Mouse (Mus musculus): ENCODE measurements around the gene Simc1.

The Simc1 gene

GRCm38 (mm10) chr13:54527140-54527539 lies 23.6 kb downstream of the Simc1 start:
- ATAC-seq (ENCODE audit: insufficient number of reproducible peaks, low FRiP score, low TSS enrichment), result no peak

- no peak for ATAC-seq (ENCODE audit: insufficient number of reproducible peaks, low FRiP score, low TSS enrichment)
These were observed 28.6 kb downstream of the Simc1 start for GRCm38 (mm10) chr13:54532134-54532533.

GRCm38 (mm10) chr13:54548036-54548435 lies 44.5 kb downstream of the Simc1 start:
- no peak for ATAC-seq (ENCODE audit: insufficient number of reproducible peaks, low FRiP score, low TSS enrichment)

- ATAC-seq (ENCODE audit: insufficient number of reproducible peaks, low FRiP score, low TSS enrichment), result no peak; the same call in 1 of the 2 replicates
These were observed 52.6 kb downstream of the Simc1 start for GRCm38 (mm10) chr13:54556176-54556575.

- peak; percentile 87 for ATAC-seq (ENCODE audit: insufficient number of reproducible peaks, low FRiP score, low TSS enrichment)
These were observed 53.2 kb downstream of the Simc1 start for GRCm38 (mm10) chr13:54556796-54557195.

- no peak for ATAC-seq (ENCODE audit: insufficient number of reproducible peaks, low FRiP score, low TSS enrichment)
These were observed 54.1 kb downstream of the Simc1 start for GRCm38 (mm10) chr13:54557652-54558051.

GRCm38 (mm10) chr13:54559656-54560055 lies 56.1 kb downstream of the Simc1 start:
- ATAC-seq (ENCODE audit: insufficient number of reproducible peaks, low FRiP score, low TSS enrichment), result no peak

- ATAC-seq (ENCODE audit: insufficient number of reproducible peaks, low FRiP score, low TSS enrichment), result no peak
These were observed 57.0 kb downstream of the Simc1 start for GRCm38 (mm10) chr13:54560608-54561007.

GRCm38 (mm10) chr13:54562562-54562961 lies 59.0 kb downstream of the Simc1 start:
- no peak for ATAC-seq (ENCODE audit: insufficient number of reproducible peaks, low FRiP score, low TSS enrichment)

- peak; percentile 5; the same call in 1 of the 2 replicates for ATAC-seq (ENCODE audit: insufficient number of reproducible peaks, low FRiP score, low TSS enrichment)
These were observed 60.9 kb downstream of the Simc1 start for GRCm38 (mm10) chr13:54564232-54565200.

GRCm38 (mm10) chr13:54565201-54565581 lies 61.6 kb downstream of the Simc1 start, which contains the start of gene 4833439L19Rik:
Gene 4833439L19Rik (minus strand): TSS chr13:54565435.
- ATAC-seq (ENCODE audit: insufficient number of reproducible peaks, low FRiP score, low TSS enrichment), result peak; percentile 94

- no peak for ATAC-seq (ENCODE audit: insufficient number of reproducible peaks, low FRiP score, low TSS enrichment)
These were observed 62.2 kb downstream of the Simc1 start for GRCm38 (mm10) chr13:54565594-54566345.

- ATAC-seq (ENCODE audit: insufficient number of reproducible peaks, low FRiP score, low TSS enrichment), result no peak
These were observed 64.8 kb downstream of the Simc1 start for GRCm38 (mm10) chr13:54568380-54568779.

- no peak for ATAC-seq (ENCODE audit: insufficient number of reproducible peaks, low FRiP score, low TSS enrichment)
These were observed 65.7 kb downstream of the Simc1 start for GRCm38 (mm10) chr13:54569282-54569681.

- no peak for ATAC-seq (ENCODE audit: insufficient number of reproducible peaks, low FRiP score, low TSS enrichment)
These were observed 67.2 kb downstream of the Simc1 start for GRCm38 (mm10) chr13:54570736-54571135.

GRCm38 (mm10) chr13:54571637-54572036 lies 68.1 kb downstream of the Simc1 start:
- ATAC-seq (ENCODE audit: insufficient number of reproducible peaks, low FRiP score, low TSS enrichment), result no peak

GRCm38 (mm10) chr13:54572621-54573020 lies 69.0 kb downstream of the Simc1 start:
- ATAC-seq (ENCODE audit: insufficient number of reproducible peaks, low FRiP score, low TSS enrichment), result no peak

- peak; percentile 73 for ATAC-seq (ENCODE audit: insufficient number of reproducible peaks, low FRiP score, low TSS enrichment)
These were observed 71.4 kb downstream of the Simc1 start, which contains the start of gene Arl10 for GRCm38 (mm10) chr13:54574854-54575481. Gene Arl10 (plus strand): TSS chr13:54575015.

GRCm38 (mm10) chr13:54575489-54575888 lies 71.9 kb downstream of the Simc1 start:
- ATAC-seq (ENCODE audit: insufficient number of reproducible peaks, low FRiP score, low TSS enrichment), result no peak

GRCm38 (mm10) chr13:54577652-54578507 lies 74.3 kb downstream of the Simc1 start:
- ATAC-seq (ENCODE audit: insufficient number of reproducible peaks, low FRiP score, low TSS enrichment), result no peak

All from cerebellum, adult (tissue).